Mouse (Mus musculus) limb, embryonic 15.5 days (tissue): ENCODE results near the gene Ptprk. TPM values are rescaled to one million over a fixed set of nuclear protein-coding genes. Genes with fewer than 3 reads are reported as not detected.

Experiments
- ATAC-seq: fragments of 200-750 bp; cut with Nextera tagmentation; 2 replicates; pipeline ENCODE4 v1.8.0; 2017; ENCODE audit warnings: low read depth, moderate TSS enrichment; ENCODE audit not compliant: insufficient number of reproducible peaks, low FRiP score, low TSS enrichment
- H3K27ac ChIP-seq: fragments of 300-500 bp; sonication (generic); 2 replicates; pipeline ENCODE4 v1.5.1; 2015; ENCODE audit warnings: moderate library complexity, mild to moderate bottlenecking, inconsistent platforms
- H3K27me3 ChIP-seq: fragments of 300-500 bp; sonication (generic); 2 replicates; pipeline ENCODE4 v1.6.1; 2015; ENCODE audit warnings: inconsistent platforms
- H3K36me3 ChIP-seq: fragments of 300-500 bp; sonication (generic); 2 replicates; pipeline ENCODE4 v1.6.1; 2015; ENCODE audit warnings: inconsistent platforms
- H3K4me1 ChIP-seq: fragments of 300-500 bp; sonication (generic); 2 replicates; pipeline ENCODE4 v1.6.1; 2015; ENCODE audit warnings: inconsistent platforms
- H3K4me2 ChIP-seq: fragments of 300-500 bp; sonication (generic); 2 replicates; pipeline ENCODE4 v1.6.1; 2015; ENCODE audit warnings: mild to moderate bottlenecking, inconsistent platforms
- H3K4me3 ChIP-seq: fragments of 300-500 bp; sonication (generic); 2 replicates; pipeline ENCODE4 v1.5.1; 2015; ENCODE audit warnings: mild to moderate bottlenecking, inconsistent platforms
- H3K9ac ChIP-seq: fragments of 300-500 bp; sonication (generic); 2 replicates; pipeline ENCODE4 v1.6.1; 2015; ENCODE audit warnings: inconsistent platforms
- H3K9me3 ChIP-seq: fragments of 300-500 bp; sonication (generic); 2 replicates; pipeline ENCODE4 v1.6.1; 2016; ENCODE audit warnings: inconsistent platforms
- WGBS: fragments of 180-500 bp; shearing (Covaris S2); methylation state at CpG from one replicate; pipeline ENCODE4 v1.1.7; 2015; 5-methylcytosine and 5-hydroxymethylcytosine counted together
- polyA plus RNA-seq: library from polyadenylated mRNA; unstranded; fragments of >200 nt; fragmentation: Nextera tagmentation; extraction: Ambion mirVana; gene quantifications from 2 replicates; pipeline ENCODE4 v1.2.1, GENCODE M21; 2015

Gene Ptprk
- polyA plus RNA-seq, 1 experiment from 2014 or later, result 25.1 TPM

DNA sequence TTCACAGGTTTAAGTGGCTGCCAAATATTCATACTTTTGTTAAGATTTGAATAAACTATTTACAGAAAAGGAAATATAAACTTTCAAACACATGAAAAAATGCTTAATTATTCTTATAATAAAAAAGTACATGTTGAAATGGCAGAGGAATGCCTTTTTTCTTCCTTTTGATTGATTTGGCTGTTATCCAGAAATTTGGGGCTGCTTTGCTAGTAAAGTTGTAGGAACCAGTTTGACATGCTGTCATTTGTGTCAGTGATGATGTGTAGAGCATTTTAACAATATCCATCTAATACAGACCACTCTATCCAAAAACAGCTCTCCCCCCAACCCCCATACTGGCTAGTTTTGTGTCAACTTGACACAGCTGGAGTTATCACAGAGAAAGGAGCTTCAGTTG lies 86.7 kb downstream of the Ptprk start:
- H3K4me3 ChIP-seq, result no peak overlapping the region
- ATAC-seq, result no peak
- H3K4me1 ChIP-seq, result peaks cover 15% of the 10 kb centered on the region; the same call in 1 of the 2 replicates
- no peak overlapping the region for H3K4me2 ChIP-seq
- no peak overlapping the region for H3K9ac ChIP-seq
- H3K36me3 ChIP-seq, result no peaks in the 10 kb centered on the region
- H3K27ac ChIP-seq, result no peak overlapping the region
- H3K27me3 ChIP-seq, result no peaks in the 10 kb centered on the region
- no peaks in the 10 kb centered on the region for H3K9me3 ChIP-seq

DNA sequence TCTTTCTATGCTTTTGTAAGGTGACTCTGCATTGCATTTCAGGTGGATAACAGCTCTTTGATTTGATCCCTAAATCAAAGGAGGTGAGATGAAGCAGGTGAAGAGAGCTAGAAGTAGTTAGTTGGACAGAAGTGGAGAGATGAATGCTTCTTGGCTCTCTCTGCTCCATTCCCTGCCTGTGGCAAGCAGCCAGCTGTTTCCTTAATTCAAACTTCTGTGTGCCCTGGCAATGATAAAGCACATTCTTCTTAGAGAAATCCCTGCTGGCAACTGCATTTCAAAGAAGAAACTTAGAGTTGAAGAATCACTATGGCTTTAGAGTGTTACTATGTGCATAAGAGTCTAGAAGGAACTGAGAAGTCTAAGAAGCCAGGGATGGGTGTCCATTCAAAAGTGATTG lies 89.6 kb downstream of the Ptprk start:
- Histone ChIP-seq H3K9me3 (no peaks in the 10 kb centered on the region), H3K36me3 (no peaks in the 10 kb centered on the region), H3K27me3 (no peaks in the 10 kb centered on the region), H3K9ac (no peak overlapping the region), H3K4me3 (no peak overlapping the region), H3K4me2 (no peak overlapping the region), H3K27ac (no peak overlapping the region), H3K4me1 (peaks cover 14% of the 10 kb centered on the region; the same call in 1 of the 2 replicates)
- ATAC-seq, result no peak

- no peaks in the 10 kb centered on the region for H3K36me3 ChIP-seq
- no peak overlapping the region for H3K4me2 ChIP-seq
- no peak overlapping the region for H3K4me3 ChIP-seq
- ATAC-seq, result no peak
- no peak overlapping the region for H3K27ac ChIP-seq
- H3K27me3 ChIP-seq, result no peaks in the 10 kb centered on the region
- no peak overlapping the region for H3K9ac ChIP-seq
- H3K4me1 ChIP-seq, result peaks cover 14% of the 10 kb centered on the region; the same call in 1 of the 2 replicates
- H3K9me3 ChIP-seq, result no peaks in the 10 kb centered on the region
Measured at GRCm38 (mm10) chr10:28164746-28165145, 90.1 kb downstream of the Ptprk start.

GRCm38 (mm10) chr10:28166610-28167009 lies 92.0 kb downstream of the Ptprk start:
- H3K4me1 ChIP-seq, result peaks cover 14% of the 10 kb centered on the region; the same call in 1 of the 2 replicates
- no peak overlapping the region for H3K4me2 ChIP-seq
- H3K27ac ChIP-seq, result no peak overlapping the region
- no peak overlapping the region for H3K9ac ChIP-seq
- WGBS, result 69% methylated on average over 1 of the region's 1 CpGs
- no peak for ATAC-seq
- H3K27me3 ChIP-seq, result no peaks in the 10 kb centered on the region
- no peaks in the 10 kb centered on the region for H3K9me3 ChIP-seq
- no peak overlapping the region for H3K4me3 ChIP-seq
- H3K36me3 ChIP-seq, result no peaks in the 10 kb centered on the region

DNA sequence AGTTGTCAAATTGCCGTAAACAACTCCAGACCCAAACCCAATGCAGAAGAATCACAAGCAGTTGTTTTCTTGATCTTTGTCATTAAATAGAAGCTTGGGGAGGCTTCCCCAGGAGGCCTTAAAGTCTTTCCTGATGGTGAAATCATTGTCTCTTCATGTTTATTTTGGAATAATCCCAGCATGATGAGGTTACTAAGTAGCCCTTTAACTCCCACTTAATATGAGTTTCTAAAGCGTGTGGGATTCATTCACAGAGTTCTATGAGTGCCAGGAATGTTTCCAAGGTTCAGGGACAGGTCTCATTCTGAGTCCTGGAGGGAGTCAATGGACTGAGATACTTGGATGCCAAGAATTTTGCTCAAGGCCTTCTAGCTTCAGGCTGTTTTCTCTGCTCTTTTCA lies 92.5 kb downstream of the Ptprk start:
- no peaks in the 10 kb centered on the region for H3K27me3 ChIP-seq
- H3K27ac ChIP-seq, result no peak overlapping the region
- no peak for ATAC-seq
- H3K9me3 ChIP-seq, result no peaks in the 10 kb centered on the region
- 40% methylated on average over 2 of the region's 2 CpGs for WGBS
- no peak overlapping the region for H3K4me3 ChIP-seq
- no peak overlapping the region for H3K4me2 ChIP-seq
- no peaks in the 10 kb centered on the region for H3K36me3 ChIP-seq
- H3K9ac ChIP-seq, result no peak overlapping the region
- H3K4me1 ChIP-seq, result peaks cover 14% of the 10 kb centered on the region; the same call in 1 of the 2 replicates

- H3K4me1 ChIP-seq, result no peaks in the 10 kb centered on the region
- no peak for ATAC-seq
- no peak overlapping the region for H3K4me2 ChIP-seq
- 94% methylated on average over 1 of the region's 1 CpGs for WGBS
- H3K27me3 ChIP-seq, result no peaks in the 10 kb centered on the region
- H3K9ac ChIP-seq, result no peak overlapping the region
- H3K36me3 ChIP-seq, result no peaks in the 10 kb centered on the region
- H3K27ac ChIP-seq, result no peak overlapping the region
- no peaks in the 10 kb centered on the region for H3K9me3 ChIP-seq
- no peak overlapping the region for H3K4me3 ChIP-seq
Measured at GRCm38 (mm10) chr10:28171196-28171595, 96.6 kb downstream of the Ptprk start.

DNA sequence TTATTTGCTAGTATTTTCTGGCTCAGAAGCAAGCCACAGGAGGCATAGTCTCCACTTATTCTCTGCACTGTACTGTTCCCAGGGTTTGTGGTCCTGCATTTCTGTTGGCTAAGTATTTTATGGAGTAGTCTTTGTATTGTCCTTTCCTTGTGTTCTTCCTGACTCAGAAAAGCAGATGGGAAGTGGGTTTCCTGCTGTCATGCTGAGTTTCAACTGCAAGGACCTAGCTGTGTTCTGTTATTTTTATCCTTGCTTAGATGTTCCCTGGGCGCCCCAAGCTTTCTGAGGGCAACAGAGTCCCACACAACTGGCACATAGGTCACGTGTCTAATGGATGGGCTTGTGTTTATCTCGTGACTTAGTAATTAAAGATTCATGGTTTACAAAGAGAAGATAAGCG lies 104.3 kb downstream of the Ptprk start:
- H3K36me3 ChIP-seq, result no peaks in the 10 kb centered on the region
- WGBS, result 76% methylated on average over 4 of the region's 4 CpGs
- H3K9ac ChIP-seq, result no peak overlapping the region
- H3K4me2 ChIP-seq, result no peak overlapping the region
- no peaks in the 10 kb centered on the region for H3K9me3 ChIP-seq
- H3K27ac ChIP-seq, result no peak overlapping the region
- no peak for ATAC-seq
- H3K27me3 ChIP-seq, result no peaks in the 10 kb centered on the region
- no peaks in the 10 kb centered on the region for H3K4me1 ChIP-seq
- no peak overlapping the region for H3K4me3 ChIP-seq

DNA sequence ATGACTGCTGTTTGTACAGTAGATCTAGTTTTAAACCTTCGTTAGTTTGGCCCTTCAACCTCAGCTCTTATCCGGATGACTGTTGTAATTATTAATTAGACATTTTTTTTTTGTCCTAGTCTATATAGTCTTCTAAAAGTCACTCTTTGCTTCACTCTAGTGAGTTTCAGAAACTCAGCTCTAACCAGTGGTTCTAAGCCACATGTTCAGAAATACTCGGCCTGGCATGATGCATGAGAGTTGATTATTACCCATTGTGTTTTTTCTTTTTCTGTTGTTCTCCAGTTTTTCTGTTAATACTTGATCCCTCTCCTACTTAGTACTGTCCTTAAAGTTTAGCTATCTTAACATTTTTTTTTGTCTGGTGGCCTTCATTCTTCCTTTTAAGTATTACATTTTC lies 107.5 kb downstream of the Ptprk start:
- Histone ChIP-seq H3K9me3 (no peaks in the 10 kb centered on the region), H3K4me2 (no peak overlapping the region), H3K36me3 (no peaks in the 10 kb centered on the region), H3K4me1 (peaks cover 7% of the 10 kb centered on the region; the same call in 1 of the 2 replicates), H3K27me3 (no peaks in the 10 kb centered on the region), H3K4me3 (no peak overlapping the region), H3K9ac (no peak overlapping the region), H3K27ac (no peak overlapping the region)
- 86% methylated on average over 3 of the region's 3 CpGs for WGBS
- ATAC-seq, result no peak

- H3K4me3 ChIP-seq, result no peak overlapping the region
- no peaks in the 10 kb centered on the region for H3K9me3 ChIP-seq
- H3K4me2 ChIP-seq, result no peak overlapping the region
- WGBS, result 41% methylated on average over 6 of the region's 6 CpGs
- H3K9ac ChIP-seq, result no peak overlapping the region
- H3K27ac ChIP-seq, result no peak overlapping the region
- peaks cover 7% of the 10 kb centered on the region; the same call in 1 of the 2 replicates for H3K4me1 ChIP-seq
- no peak for ATAC-seq
- no peaks in the 10 kb centered on the region for H3K27me3 ChIP-seq
- H3K36me3 ChIP-seq, result no peaks in the 10 kb centered on the region
Measured at GRCm38 (mm10) chr10:28184675-28185074, 110.1 kb downstream of the Ptprk start.

DNA sequence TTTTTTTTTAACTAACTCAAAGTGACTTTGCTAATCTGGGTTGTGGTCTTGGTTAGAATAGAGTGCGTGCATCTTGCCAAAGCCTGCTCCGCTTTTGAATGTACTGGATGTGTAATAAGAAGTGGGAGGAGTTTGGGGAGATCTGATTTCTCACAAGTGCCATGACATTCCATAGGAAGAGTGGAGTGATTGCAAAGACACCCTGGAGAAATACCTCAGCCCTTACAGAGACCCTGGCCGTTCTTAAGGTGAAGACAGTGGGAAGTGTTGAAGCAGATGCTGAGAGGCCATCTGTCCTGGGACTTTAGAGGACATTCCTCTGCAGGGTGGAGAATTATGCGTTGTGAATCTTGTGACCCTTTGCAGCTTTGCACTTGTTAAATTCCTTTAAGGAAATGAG lies 110.7 kb downstream of the Ptprk start:
- peak; percentile 40; the same call in 1 of the 2 replicates for ATAC-seq
- Histone ChIP-seq H3K4me2 (no peak overlapping the region), H3K4me1 (peaks cover 7% of the 10 kb centered on the region; the same call in 1 of the 2 replicates), H3K9ac (no peak overlapping the region), H3K27me3 (no peaks in the 10 kb centered on the region), H3K36me3 (no peaks in the 10 kb centered on the region), H3K4me3 (no peak overlapping the region), H3K9me3 (no peaks in the 10 kb centered on the region), H3K27ac (no peak overlapping the region)
- 25% methylated on average over 4 of the region's 4 CpGs for WGBS

GRCm38 (mm10) chr10:28186018-28186800 lies 111.6 kb downstream of the Ptprk start:
- Histone ChIP-seq H3K9ac (no peak overlapping the region), H3K9me3 (no peaks in the 10 kb centered on the region), H3K4me2 (no peak overlapping the region), H3K27me3 (no peaks in the 10 kb centered on the region), H3K4me3 (no peak overlapping the region), H3K27ac (no peak overlapping the region), H3K36me3 (no peaks in the 10 kb centered on the region), H3K4me1 (peaks cover 7% of the 10 kb centered on the region; the same call in 1 of the 2 replicates)
- 42% methylated on average over 4 of the region's 4 CpGs for WGBS
- ATAC-seq, result no peak

- no peaks in the 10 kb centered on the region for H3K27me3 ChIP-seq
- H3K36me3 ChIP-seq, result no peaks in the 10 kb centered on the region
- 83% methylated on average over 5 of the region's 5 CpGs for WGBS
- no peaks in the 10 kb centered on the region for H3K9me3 ChIP-seq
- no peak overlapping the region for H3K4me3 ChIP-seq
- ATAC-seq, result no peak
- no peaks in the 10 kb centered on the region for H3K4me1 ChIP-seq
- no peak overlapping the region for H3K27ac ChIP-seq
- no peak overlapping the region for H3K4me2 ChIP-seq
- H3K9ac ChIP-seq, result no peak overlapping the region
Measured at GRCm38 (mm10) chr10:28191440-28191839, 116.8 kb downstream of the Ptprk start.

DNA sequence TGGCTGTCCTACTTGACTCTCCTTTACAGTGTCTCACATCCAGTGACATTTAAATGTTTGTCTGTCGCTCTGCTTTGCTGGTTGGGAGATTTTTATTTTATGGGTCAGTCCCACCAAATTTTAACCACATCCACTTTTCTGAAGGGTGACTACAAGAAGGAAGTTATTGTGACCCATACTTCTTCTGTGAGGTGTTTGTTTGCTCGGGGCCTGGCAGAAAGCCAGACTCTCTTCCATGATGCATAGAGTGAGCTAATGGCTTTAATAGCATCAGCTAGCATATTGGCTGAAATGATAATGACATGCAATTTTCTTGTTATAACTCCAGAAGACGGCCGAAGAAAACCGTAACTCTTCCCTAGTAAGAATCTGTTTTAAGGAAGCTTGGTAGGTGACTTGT lies 119.0 kb downstream of the Ptprk start:
- Histone ChIP-seq H3K9ac (no peak overlapping the region), H3K9me3 (no peaks in the 10 kb centered on the region), H3K27ac (no peak overlapping the region), H3K36me3 (no peaks in the 10 kb centered on the region), H3K4me1 (no peaks in the 10 kb centered on the region), H3K27me3 (no peaks in the 10 kb centered on the region), H3K4me2 (no peak overlapping the region), H3K4me3 (no peak overlapping the region)
- ATAC-seq, result no peak
- 72% methylated on average over 5 of the region's 5 CpGs for WGBS
